Mouse (Mus musculus): ENCODE measurements around the gene Ppa2. TPM values are rescaled to one million over a fixed set of nuclear protein-coding genes. Genes with fewer than 3 reads are reported as not detected.

Gene Ppa2
- polyA plus RNA-seq, 1 experiment from 2014 or later = 91.7 TPM

DNA sequence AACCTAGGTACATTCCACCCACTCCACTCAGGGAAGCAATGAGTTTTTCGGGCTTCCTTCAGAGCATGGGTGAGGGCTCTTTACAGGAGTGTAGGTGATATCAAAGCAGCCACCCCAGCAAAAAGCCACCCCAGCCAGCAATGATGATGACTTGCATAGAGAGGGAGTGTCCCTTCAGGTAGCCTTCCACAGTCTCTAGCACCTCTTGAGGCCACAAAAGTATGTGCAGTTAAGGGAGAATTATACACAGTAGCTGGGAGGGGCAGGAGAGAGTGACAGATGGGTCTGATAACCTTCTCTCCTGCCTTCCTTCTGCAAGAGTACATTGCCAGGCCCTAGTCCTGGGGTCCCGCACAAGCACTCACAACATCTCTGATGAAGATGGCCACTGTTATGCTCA, 38.9 kb downstream of the Ppa2 start:
- H3K4me2 ChIP-seq (replicated peaks; ENCODE audit: low read depth, low read length) = no peak overlapping the region
- no peaks in the 10 kb centered on the region for H3K9me3 ChIP-seq (ENCODE audit: control insufficient read depth, low read depth, low read length)
- H3K36me3 ChIP-seq (ENCODE audit: control insufficient read depth, insufficient read depth, low read length) = no peaks in the 10 kb centered on the region
- no peaks in the 10 kb centered on the region for H3K4me1 ChIP-seq (ENCODE audit: control insufficient read depth, insufficient read depth, low read length)
- no peak overlapping the region for H3K27ac ChIP-seq (ENCODE audit: low read length)
- WGBS = 97% methylated on average over 2 of the region's 2 CpGs
- H3K27me3 ChIP-seq (ENCODE audit: control insufficient read depth, insufficient read depth, low read length) = no peaks in the 10 kb centered on the region
- no peak overlapping the region for H3K4me3 ChIP-seq (ENCODE audit: low read depth, low read length)
- no peak overlapping the region for H3K9ac ChIP-seq (replicated peaks; ENCODE audit: low read depth, low read length)
- no peak for ATAC-seq (ENCODE audit: insufficient number of reproducible peaks, insufficient read depth, low FRiP score, low read depth)

DNA sequence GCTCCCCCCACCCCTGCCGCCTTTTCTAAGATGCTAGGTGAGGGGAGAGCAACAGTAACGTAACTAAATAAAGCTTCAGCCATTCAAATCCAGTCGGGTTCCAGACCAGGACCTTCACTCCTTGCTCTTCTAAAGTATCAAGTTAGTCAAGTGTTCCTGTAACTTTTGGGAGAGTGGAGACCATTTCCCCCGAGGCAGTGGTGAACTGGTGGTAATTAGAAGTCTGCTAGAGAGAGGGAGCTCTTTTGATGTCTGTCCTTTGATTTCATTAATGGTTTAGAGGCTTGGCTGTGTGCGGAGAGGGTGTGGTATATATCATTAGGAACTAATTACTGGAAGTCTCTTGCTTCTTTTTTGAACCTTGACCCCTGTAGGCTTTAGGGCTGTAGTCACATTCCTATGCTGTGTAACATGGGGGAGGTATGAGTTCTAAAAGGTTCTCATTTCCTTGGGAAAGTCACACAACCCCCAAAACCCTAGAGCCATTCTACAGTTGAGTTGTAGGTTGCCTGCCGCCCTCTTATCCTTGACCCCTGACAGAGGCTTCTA, 47.6 kb downstream of the Ppa2 start:
- ATAC-seq (ENCODE audit: insufficient number of reproducible peaks, insufficient read depth, low FRiP score, low read depth) = no peak
- WGBS = 76% methylated on average over 6 of the region's 6 CpGs

DNA sequence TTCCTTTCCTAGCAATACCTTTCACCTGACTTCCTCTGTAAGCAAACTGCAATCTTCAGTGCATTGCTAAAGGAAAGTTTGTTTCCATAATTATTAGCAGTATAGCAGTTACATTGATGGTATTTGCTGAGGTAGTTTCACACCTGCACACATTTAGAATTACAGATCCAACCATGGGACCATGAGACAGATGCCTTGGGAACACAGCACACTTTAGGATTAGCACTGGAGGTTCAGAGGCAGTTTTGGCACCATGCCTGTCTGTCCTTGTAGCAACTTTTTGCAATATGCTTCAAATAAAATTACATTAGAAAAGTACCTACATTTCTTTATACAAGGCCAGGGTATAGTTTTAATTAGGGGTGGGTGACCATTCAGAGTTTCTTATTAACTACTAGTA, 48.1 kb downstream of the Ppa2 start:
- Histone ChIP-seq H3K36me3 (ENCODE audit: control insufficient read depth, insufficient read depth, low read length) (no peaks in the 10 kb centered on the region), H3K4me3 (ENCODE audit: low read depth, low read length) (no peak overlapping the region), H3K27ac (ENCODE audit: low read length) (no peak overlapping the region), H3K4me1 (ENCODE audit: control insufficient read depth, insufficient read depth, low read length) (no peaks in the 10 kb centered on the region), H3K27me3 (ENCODE audit: control insufficient read depth, insufficient read depth, low read length) (no peaks in the 10 kb centered on the region), H3K9me3 (ENCODE audit: control insufficient read depth, low read depth, low read length) (no peaks in the 10 kb centered on the region), H3K4me2 (replicated peaks; ENCODE audit: low read depth, low read length) (no peak overlapping the region), H3K9ac (replicated peaks; ENCODE audit: low read depth, low read length) (no peak overlapping the region)
- no peak for ATAC-seq (ENCODE audit: insufficient number of reproducible peaks, insufficient read depth, low FRiP score, low read depth)

More for the DNA sequence above, 47.6 kb downstream of the Ppa2 start:
- H3K27ac ChIP-seq (ENCODE audit: low read length) = no peak overlapping the region
- no peak overlapping the region for H3K9ac ChIP-seq (replicated peaks; ENCODE audit: low read depth, low read length)
- H3K36me3 ChIP-seq (ENCODE audit: control insufficient read depth, insufficient read depth, low read length) = no peaks in the 10 kb centered on the region
- no peaks in the 10 kb centered on the region for H3K9me3 ChIP-seq (ENCODE audit: control insufficient read depth, low read depth, low read length)
- no peaks in the 10 kb centered on the region for H3K4me1 ChIP-seq (ENCODE audit: control insufficient read depth, insufficient read depth, low read length)
- no peaks in the 10 kb centered on the region for H3K27me3 ChIP-seq (ENCODE audit: control insufficient read depth, insufficient read depth, low read length)
- H3K4me3 ChIP-seq (ENCODE audit: low read depth, low read length) = no peak overlapping the region
- H3K4me2 ChIP-seq (replicated peaks; ENCODE audit: low read depth, low read length) = no peak overlapping the region

DNA sequence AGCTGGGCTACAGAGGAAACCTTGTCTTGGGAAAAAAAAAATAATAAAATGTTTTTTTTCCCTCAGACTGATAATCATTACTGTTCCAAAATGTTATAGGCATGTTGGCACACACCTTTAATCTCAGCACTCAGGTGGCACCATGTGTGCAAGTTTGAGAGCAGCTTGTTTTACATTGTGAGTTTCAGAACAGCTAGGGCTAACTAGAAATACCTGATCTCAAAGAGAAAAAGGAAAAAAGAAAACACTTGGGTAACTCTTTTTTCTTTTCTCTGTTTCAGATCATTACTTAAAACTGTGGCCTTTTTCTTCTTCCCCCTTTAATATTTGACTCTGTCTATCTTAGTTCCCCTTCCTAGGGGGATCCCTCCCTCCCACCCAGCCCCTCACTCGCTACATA, 51.5 kb downstream of the Ppa2 start:
- no peaks in the 10 kb centered on the region for H3K4me1 ChIP-seq (ENCODE audit: control insufficient read depth, insufficient read depth, low read length)

DNA sequence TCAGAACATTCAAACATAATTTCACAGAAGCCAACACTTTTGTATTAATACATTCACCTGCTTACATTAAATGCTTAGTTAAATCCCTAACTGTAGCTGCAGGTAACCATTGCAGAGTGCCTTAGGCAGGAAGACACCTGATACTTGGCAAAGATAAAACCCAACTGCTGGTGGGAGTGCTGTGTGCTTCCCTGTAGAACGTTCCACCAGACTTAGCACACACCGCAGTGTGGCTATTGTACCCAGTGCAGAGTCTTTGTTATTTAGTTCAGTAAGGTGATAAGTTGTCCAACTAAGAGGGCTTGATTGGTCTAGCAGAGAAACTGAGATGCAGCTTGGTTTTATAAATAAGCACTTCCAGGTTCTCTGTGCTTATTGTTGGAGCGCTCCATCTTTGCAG, 54.2 kb downstream of the Ppa2 start:
- ATAC-seq (ENCODE audit: insufficient number of reproducible peaks, insufficient read depth, low FRiP score, low read depth) = no peak

More for the DNA sequence above, 51.5 kb downstream of the Ppa2 start:
- Histone ChIP-seq H3K27me3 (ENCODE audit: control insufficient read depth, insufficient read depth, low read length) (no peaks in the 10 kb centered on the region), H3K4me3 (ENCODE audit: low read depth, low read length) (no peak overlapping the region), H3K9ac (replicated peaks; ENCODE audit: low read depth, low read length) (no peak overlapping the region), H3K27ac (ENCODE audit: low read length) (no peak overlapping the region), H3K36me3 (ENCODE audit: control insufficient read depth, insufficient read depth, low read length) (no peaks in the 10 kb centered on the region; the same call in 1 of the 2 replicates), H3K4me2 (replicated peaks; ENCODE audit: low read depth, low read length) (no peak overlapping the region), H3K9me3 (ENCODE audit: control insufficient read depth, low read depth, low read length) (no peaks in the 10 kb centered on the region)
- 69% methylated on average over 1 of the region's 1 CpGs for WGBS
- no peak for ATAC-seq (ENCODE audit: insufficient number of reproducible peaks, insufficient read depth, low FRiP score, low read depth)

DNA sequence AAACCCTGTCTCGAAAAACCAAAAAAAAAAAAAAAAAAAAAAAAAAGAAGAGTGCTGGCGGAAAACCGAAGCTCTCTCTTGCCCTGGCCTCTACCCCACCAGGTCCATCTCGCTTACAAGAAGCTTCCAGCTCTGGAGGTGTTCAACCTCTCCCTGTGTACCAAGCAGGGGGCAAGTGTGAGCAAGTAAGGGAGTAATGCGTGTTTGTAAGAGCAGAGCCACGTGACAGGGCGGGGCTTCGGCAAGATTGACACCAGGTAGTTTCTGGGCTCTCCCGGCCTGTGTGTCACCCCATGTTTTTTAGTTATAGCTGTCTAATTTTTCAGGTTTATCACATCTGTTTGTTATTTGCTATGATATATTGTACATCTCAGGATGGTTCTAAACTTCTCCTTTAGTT, 56.2 kb downstream of the Ppa2 start:
- Histone ChIP-seq H3K4me2 (replicated peaks; ENCODE audit: low read depth, low read length) (no peak overlapping the region), H3K9me3 (ENCODE audit: control insufficient read depth, low read depth, low read length) (no peaks in the 10 kb centered on the region), H3K9ac (replicated peaks; ENCODE audit: low read depth, low read length) (no peak overlapping the region), H3K4me1 (ENCODE audit: control insufficient read depth, insufficient read depth, low read length) (no peaks in the 10 kb centered on the region), H3K27me3 (ENCODE audit: control insufficient read depth, insufficient read depth, low read length) (no peaks in the 10 kb centered on the region), H3K27ac (ENCODE audit: low read length) (no peak overlapping the region), H3K4me3 (ENCODE audit: low read depth, low read length) (no peak overlapping the region), H3K36me3 (ENCODE audit: control insufficient read depth, insufficient read depth, low read length) (no peaks in the 10 kb centered on the region; the same call in 1 of the 2 replicates)
- 75% methylated on average over 9 of the region's 9 CpGs for WGBS
- no peak for ATAC-seq (ENCODE audit: insufficient number of reproducible peaks, insufficient read depth, low FRiP score, low read depth)

More for the DNA sequence above, 54.2 kb downstream of the Ppa2 start:
- Histone ChIP-seq H3K36me3 (ENCODE audit: control insufficient read depth, insufficient read depth, low read length) (no peaks in the 10 kb centered on the region; the same call in 1 of the 2 replicates), H3K27me3 (ENCODE audit: control insufficient read depth, insufficient read depth, low read length) (no peaks in the 10 kb centered on the region), H3K4me2 (replicated peaks; ENCODE audit: low read depth, low read length) (no peak overlapping the region), H3K9ac (replicated peaks; ENCODE audit: low read depth, low read length) (no peak overlapping the region), H3K4me3 (ENCODE audit: low read depth, low read length) (no peak overlapping the region), H3K9me3 (ENCODE audit: control insufficient read depth, low read depth, low read length) (no peaks in the 10 kb centered on the region), H3K4me1 (ENCODE audit: control insufficient read depth, insufficient read depth, low read length) (no peaks in the 10 kb centered on the region), H3K27ac (ENCODE audit: low read length) (no peak overlapping the region)
- 82% methylated on average over 3 of the region's 3 CpGs for WGBS

DNA sequence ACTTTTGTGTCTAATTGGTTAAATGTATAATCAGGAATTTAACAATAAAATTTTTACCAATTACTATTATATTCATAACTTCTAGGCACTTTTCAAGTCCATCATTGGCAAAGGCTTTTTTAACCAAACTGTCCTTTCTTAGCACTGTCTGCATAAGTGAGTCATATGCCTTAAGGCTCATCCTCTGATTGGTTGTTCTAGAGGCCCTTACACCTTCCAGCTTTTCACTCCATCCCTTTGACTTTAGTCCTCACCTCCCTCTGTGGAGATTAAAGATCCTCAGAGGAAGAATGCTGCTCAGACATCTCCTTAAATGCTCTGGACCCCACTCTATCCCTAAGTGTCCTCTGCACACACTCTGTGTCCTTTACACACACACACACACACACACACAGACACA, 68.3 kb downstream of the Ppa2 start:
- no peaks in the 10 kb centered on the region for H3K4me1 ChIP-seq (ENCODE audit: control insufficient read depth, insufficient read depth, low read length)
- no peak overlapping the region for H3K9ac ChIP-seq (replicated peaks; ENCODE audit: low read depth, low read length)
- no peak overlapping the region for H3K4me3 ChIP-seq (ENCODE audit: low read depth, low read length)
- H3K9me3 ChIP-seq (ENCODE audit: control insufficient read depth, low read depth, low read length) = peaks cover 8% of the 10 kb centered on the region; the same call in 1 of the 2 replicates
- H3K27ac ChIP-seq (ENCODE audit: low read length) = no peak overlapping the region
- no peak for ATAC-seq (ENCODE audit: insufficient number of reproducible peaks, insufficient read depth, low FRiP score, low read depth)
- peaks cover 4% of the 10 kb centered on the region; the same call in 1 of the 2 replicates for H3K36me3 ChIP-seq (ENCODE audit: control insufficient read depth, insufficient read depth, low read length)
- no peaks in the 10 kb centered on the region for H3K27me3 ChIP-seq (ENCODE audit: control insufficient read depth, insufficient read depth, low read length)
- H3K4me2 ChIP-seq (replicated peaks; ENCODE audit: low read depth, low read length) = no peak overlapping the region

DNA sequence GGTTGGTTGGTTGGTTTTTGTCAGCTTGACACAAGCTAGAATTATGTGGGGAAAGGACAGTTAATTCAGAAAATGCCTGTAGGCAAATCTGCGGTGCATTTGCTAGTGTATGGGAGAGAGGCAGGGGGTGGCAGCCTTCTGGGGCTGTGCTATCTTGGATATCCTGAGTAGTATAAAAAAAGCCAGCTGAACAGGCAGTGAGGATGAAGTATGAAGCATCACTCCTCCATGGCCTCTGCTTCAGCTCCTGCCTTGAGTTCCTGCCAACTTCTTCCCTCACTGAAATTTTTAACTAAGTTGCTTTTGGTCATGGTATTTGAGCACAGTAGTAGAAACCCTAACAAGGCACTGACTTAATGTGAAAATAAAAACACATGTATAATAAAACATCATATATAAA, 70.1 kb downstream of the Ppa2 start:
- Histone ChIP-seq H3K4me2 (replicated peaks; ENCODE audit: low read depth, low read length) (no peak overlapping the region), H3K4me1 (ENCODE audit: control insufficient read depth, insufficient read depth, low read length) (no peaks in the 10 kb centered on the region), H3K9ac (replicated peaks; ENCODE audit: low read depth, low read length) (no peak overlapping the region), H3K4me3 (ENCODE audit: low read depth, low read length) (no peak overlapping the region), H3K27ac (ENCODE audit: low read length) (no peak overlapping the region), H3K27me3 (ENCODE audit: control insufficient read depth, insufficient read depth, low read length) (no peaks in the 10 kb centered on the region), H3K36me3 (ENCODE audit: control insufficient read depth, insufficient read depth, low read length) (peaks cover 4% of the 10 kb centered on the region; the same call in 1 of the 2 replicates), H3K9me3 (ENCODE audit: control insufficient read depth, low read depth, low read length) (peaks cover 8% of the 10 kb centered on the region; the same call in 1 of the 2 replicates)
- ATAC-seq (ENCODE audit: insufficient number of reproducible peaks, insufficient read depth, low FRiP score, low read depth) = no peak
- WGBS = 96% methylated on average over 1 of the region's 1 CpGs

DNA sequence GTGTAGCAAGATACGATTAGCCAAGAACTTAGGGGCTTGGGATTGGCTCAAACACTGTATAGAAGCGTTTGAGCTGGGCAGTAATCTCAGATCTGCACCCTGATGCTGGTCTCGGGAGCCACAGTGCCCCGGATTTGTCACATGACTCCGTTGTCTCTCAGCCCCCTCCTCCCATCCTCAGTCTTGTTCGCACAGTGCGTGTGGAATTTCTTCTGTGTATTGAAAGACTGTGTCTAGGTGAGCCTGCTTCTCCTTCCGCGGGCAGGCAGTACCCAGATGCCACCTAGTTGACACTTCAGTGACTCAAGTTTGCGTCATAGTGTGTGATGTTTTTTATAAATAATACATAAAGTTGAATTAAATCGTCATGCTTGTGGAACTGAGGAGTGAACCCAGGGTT, 71.6 kb downstream of the Ppa2 start:
- ATAC-seq (ENCODE audit: insufficient number of reproducible peaks, insufficient read depth, low FRiP score, low read depth) = no peak
- WGBS = 86% methylated on average over 11 of the region's 11 CpGs

More for the DNA sequence above, 71.6 kb downstream of the Ppa2 start:
- H3K9me3 ChIP-seq (ENCODE audit: control insufficient read depth, low read depth, low read length) = peaks cover 8% of the 10 kb centered on the region; the same call in 1 of the 2 replicates
- no peaks in the 10 kb centered on the region for H3K27me3 ChIP-seq (ENCODE audit: control insufficient read depth, insufficient read depth, low read length)
- H3K27ac ChIP-seq (ENCODE audit: low read length) = no peak overlapping the region
- peaks cover 4% of the 10 kb centered on the region; the same call in 1 of the 2 replicates for H3K36me3 ChIP-seq (ENCODE audit: control insufficient read depth, insufficient read depth, low read length)
- no peak overlapping the region for H3K4me3 ChIP-seq (ENCODE audit: low read depth, low read length)
- no peaks in the 10 kb centered on the region for H3K4me1 ChIP-seq (ENCODE audit: control insufficient read depth, insufficient read depth, low read length)
- no peak overlapping the region for H3K9ac ChIP-seq (replicated peaks; ENCODE audit: low read depth, low read length)
- no peak overlapping the region for H3K4me2 ChIP-seq (replicated peaks; ENCODE audit: low read depth, low read length)
